Mouse (Mus musculus) G1E (cell line): ENCODE results near the gene Ankfn1.

Experiments used
- CTCF ChIP-seq: IDR thresholded peaks from 2 replicates; pipeline ENCODE4 v1.5.1; 2012; ENCODE audit warnings: low read depth, low read length, inconsistent platforms, mixed read lengths
- GATA1 ChIP-seq: IDR thresholded peaks from 2 replicates; pipeline ENCODE4 v1.6.1; 2012; ENCODE audit warnings: borderline replicate concordance, low read length, inconsistent platforms, mixed read lengths
- GATA2 ChIP-seq: IDR thresholded peaks from 2 replicates; pipeline ENCODE4 v1.6.1; 2012; ENCODE audit warnings: low read depth, low read length, inconsistent platforms, borderline replicate concordance
- POLR2AphosphoS5 ChIP-seq: IDR thresholded peaks from 2 replicates; pipeline ENCODE4 v1.6.1; 2012; ENCODE audit warnings: low read depth, low read length, inconsistent platforms; ENCODE audit not compliant: insufficient replicate concordance
- TAL1 ChIP-seq: conservative IDR thresholded peaks from 2 replicates; pipeline ENCODE4 v1.6.1; 2012; ENCODE audit warnings: low read depth, low read length, inconsistent platforms, mixed read lengths

DNA sequence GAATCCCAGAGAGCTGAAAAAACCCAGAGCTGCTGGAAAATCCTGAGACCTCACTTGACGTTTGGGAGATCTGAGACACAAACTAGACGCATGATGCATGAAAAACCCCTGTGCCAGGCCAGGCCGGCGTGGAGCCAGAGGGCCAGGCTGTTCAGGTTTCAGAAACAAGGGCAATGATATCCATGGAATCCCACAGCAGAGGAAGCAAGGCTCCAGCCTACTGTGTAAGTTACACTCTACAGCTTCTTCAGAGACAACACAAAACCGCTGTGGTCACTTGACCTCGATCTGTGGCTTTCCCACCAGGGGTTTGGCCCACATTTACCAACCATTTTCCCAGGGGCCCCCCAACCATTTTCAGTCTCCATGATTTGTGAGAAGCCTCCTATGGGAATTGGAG is 171.1 kb downstream of the Ankfn1 start:
- TF ChIP-seq CTCF (no peak), GATA1 (no peak), GATA2 (no peak), POLR2AphosphoS5 (no peak), TAL1 (no peak)
